Mouse (Mus musculus) CH12.LX (cell line): ENCODE measurements around the gene Atp1a3. TPM values are rescaled to one million over a fixed set of nuclear protein-coding genes. Genes with fewer than 3 reads are reported as not detected.

Experiments used
- DNase-seq: peaks from one replicate; pipeline ENCODE4 v3.0.0-alpha.2; 2013; ENCODE audit errors: extremely low read depth
- H3K27ac ChIP-seq: 2 replicates; pipeline ENCODE4 v1.5.1; 2012; ENCODE audit warnings: low read depth, mild to moderate bottlenecking, control low read depth, moderate library complexity; ENCODE audit not compliant: insufficient read depth
- H3K27me3 ChIP-seq: replicated peaks from 2 replicates; pipeline ENCODE3; 2012; ENCODE audit warnings: inconsistent platforms
- H3K36me3 ChIP-seq, 2 experiments: replicated peaks in 1 of 2; 2 replicates each; pipeline versions ENCODE3 to v1.6.1; 2012; ENCODE audit warnings: inconsistent platforms in 1 of 2, low read length in 1 of 2, mild to moderate bottlenecking in 1 of 2, mixed read lengths in 1 of 2, moderate library complexity in 1 of 2; ENCODE audit not compliant: control insufficient read depth in 1 of 2, insufficient read depth in 1 of 2
- H3K4me1 ChIP-seq, 2 experiments: 2 replicates each; pipeline ENCODE4 v1.6.1; 2012; ENCODE audit warnings: inconsistent platforms in 1 of 2, moderate library complexity in 1 of 2; ENCODE audit not compliant: insufficient read depth in 2 of 2, control insufficient read depth in 1 of 2
- H3K4me2 ChIP-seq: 2 replicates; pipeline ENCODE4 v1.6.1; 2012; ENCODE audit warnings: low read depth, mild to moderate bottlenecking, control low read depth; ENCODE audit not compliant: poor library complexity, insufficient read depth, severe bottlenecking
- H3K4me3 ChIP-seq, 3 experiments: fragments of 150-350 bp in 1 of 3; sonication (generic) in 1 of 3; replicated peaks in 1 of 3; 2 replicates each; pipeline versions ENCODE3 to v1.5.1; 2011 to 2012; ENCODE audit warnings: low read depth in 2 of 3, low read length in 2 of 3, mild to moderate bottlenecking in 2 of 3, moderate library complexity in 2 of 3, control low read depth in 1 of 3, improper control_type of control experiment in 1 of 3, inconsistent platforms in 1 of 3, mixed read lengths in 1 of 3; ENCODE audit not compliant: poor library complexity in 1 of 3
- H3K79me2 ChIP-seq: replicated peaks from 2 replicates; pipeline ENCODE4 v1.6.1; 2012; ENCODE audit warnings: mild to moderate bottlenecking, moderate library complexity; ENCODE audit not compliant: control insufficient read depth, poor library complexity, insufficient read depth, severe bottlenecking; ENCODE audit errors: extremely low read depth
- H3K9ac ChIP-seq: 2 replicates; pipeline ENCODE4 v1.6.1; 2012; ENCODE audit warnings: low read depth, mild to moderate bottlenecking, control low read depth, moderate library complexity; ENCODE audit not compliant: insufficient read depth
- H3K9me3 ChIP-seq: replicated peaks from 2 replicates; pipeline ENCODE3; 2012; ENCODE audit warnings: low read length, inconsistent platforms, mixed read lengths
- BHLHE40 ChIP-seq: IDR thresholded peaks from 2 replicates; pipeline ENCODE4 v1.6.1; 2011; ENCODE audit warnings: mild to moderate bottlenecking, low read depth, low read length, improper control_type of control experiment
- CHD1 ChIP-seq: IDR thresholded peaks from 2 replicates; pipeline ENCODE4 v1.6.1; 2012; ENCODE audit warnings: low read depth, low read length, improper control_type of control experiment, inconsistent platforms
- CTCF ChIP-seq, 2 experiments: IDR thresholded peaks in 1 of 2; conservative IDR thresholded peaks in 1 of 2; 2 replicates each; pipeline ENCODE4 v1.5.1; 2011 to 2012; ENCODE audit warnings: low read depth in 2 of 2, low read length in 2 of 2, improper control_type of control experiment in 1 of 2, inconsistent platforms in 1 of 2, mild to moderate bottlenecking in 1 of 2, moderate library complexity in 1 of 2
- E2F4 ChIP-seq: IDR thresholded peaks from 2 replicates; pipeline ENCODE4 v1.6.1; 2011; ENCODE audit warnings: low read depth, low read length, improper control_type of control experiment; ENCODE audit not compliant: insufficient replicate concordance
- ELF1 ChIP-seq: IDR thresholded peaks from 2 replicates; pipeline ENCODE4 v1.6.1; 2014; ENCODE audit warnings: low read depth, mild to moderate bottlenecking, inconsistent platforms, low read length, improper control_type of control experiment
- EP300 ChIP-seq: IDR thresholded peaks from 2 replicates; pipeline ENCODE4 v1.6.1; 2011; ENCODE audit warnings: low read length, improper control_type of control experiment
- ETS1 ChIP-seq: conservative IDR thresholded peaks from 2 replicates; pipeline ENCODE4 v1.6.1; 2012; ENCODE audit warnings: low read depth, mild to moderate bottlenecking, inconsistent platforms, low read length, improper control_type of control experiment, moderate library complexity
- GABPA ChIP-seq: IDR thresholded peaks from 2 replicates; pipeline ENCODE4 v1.6.1; 2012; ENCODE audit warnings: low read depth, low read length, improper control_type of control experiment, inconsistent platforms; ENCODE audit not compliant: insufficient replicate concordance
- HCFC1 ChIP-seq: IDR thresholded peaks from 2 replicates; pipeline ENCODE4 v1.6.1; 2012; ENCODE audit warnings: low read depth, mild to moderate bottlenecking, inconsistent platforms, low read length, improper control_type of control experiment
- IRF4 ChIP-seq: IDR thresholded peaks from 2 replicates; pipeline ENCODE4 v1.6.1; 2014; ENCODE audit warnings: low read depth, mild to moderate bottlenecking, inconsistent platforms, low read length, improper control_type of control experiment
- MAX ChIP-seq: IDR thresholded peaks from 2 replicates; pipeline ENCODE4 v1.6.1; 2011; ENCODE audit warnings: low read length, improper control_type of control experiment
- MAZ ChIP-seq: IDR thresholded peaks from 2 replicates; pipeline ENCODE4 v1.6.1; 2012; ENCODE audit warnings: low read depth, mild to moderate bottlenecking, inconsistent platforms, low read length, improper control_type of control experiment, moderate library complexity
- MEF2A ChIP-seq: IDR thresholded peaks from 2 replicates; pipeline ENCODE4 v1.6.1; 2014; ENCODE audit warnings: low read depth, mild to moderate bottlenecking, inconsistent platforms, low read length, improper control_type of control experiment, borderline replicate concordance
- MXI1 ChIP-seq: IDR thresholded peaks from 2 replicates; pipeline ENCODE4 v1.6.1; 2011; ENCODE audit warnings: mild to moderate bottlenecking, low read depth, low read length, improper control_type of control experiment
- MYC ChIP-seq: IDR thresholded peaks from 2 replicates; pipeline ENCODE4 v1.6.1; 2011; ENCODE audit warnings: low read depth, mild to moderate bottlenecking, improper control_type of control experiment, low read length
- NELFE ChIP-seq: IDR thresholded peaks from 2 replicates; pipeline ENCODE4 v1.6.1; 2011; ENCODE audit warnings: low read depth, low read length, improper control_type of control experiment
- NRF1 ChIP-seq: IDR thresholded peaks from 2 replicates; pipeline ENCODE4 v1.6.1; 2014; ENCODE audit warnings: low read depth, mild to moderate bottlenecking, inconsistent platforms, low read length, improper control_type of control experiment, moderate library complexity
- PAX5 ChIP-seq: IDR thresholded peaks from 2 replicates; pipeline ENCODE4 v1.6.1; 2012; ENCODE audit warnings: low read length, inconsistent platforms, mixed read lengths
- RAD21 ChIP-seq: IDR thresholded peaks from 2 replicates; pipeline ENCODE4 v1.6.1; 2011; ENCODE audit warnings: low read depth, mild to moderate bottlenecking, low read length, improper control_type of control experiment, moderate library complexity
- SMC3 ChIP-seq: IDR thresholded peaks from 2 replicates; pipeline ENCODE4 v1.6.1; 2011; ENCODE audit warnings: low read depth, low read length, improper control_type of control experiment
- TCF12 ChIP-seq: IDR thresholded peaks from 2 replicates; pipeline ENCODE4 v1.6.1; 2014; ENCODE audit warnings: low read depth, mild to moderate bottlenecking, inconsistent platforms, low read length, improper control_type of control experiment
- UBTF ChIP-seq: IDR thresholded peaks from 2 replicates; pipeline ENCODE4 v1.6.1; 2012; ENCODE audit warnings: low read depth, mild to moderate bottlenecking, inconsistent platforms, low read length, improper control_type of control experiment, moderate library complexity
- USF1 ChIP-seq: IDR thresholded peaks from 2 replicates; pipeline ENCODE4 v1.6.1; 2014; ENCODE audit warnings: low read depth, mild to moderate bottlenecking, inconsistent platforms, low read length, improper control_type of control experiment
- USF2 ChIP-seq: conservative IDR thresholded peaks from 2 replicates; pipeline ENCODE4 v1.6.1; 2011; ENCODE audit warnings: low read depth, low read length, improper control_type of control experiment
- ZKSCAN1 ChIP-seq: IDR thresholded peaks from 2 replicates; pipeline ENCODE4 v1.6.1; 2012; ENCODE audit warnings: low read depth, inconsistent platforms, low read length, improper control_type of control experiment, borderline replicate concordance
- ZMIZ1 ChIP-seq: IDR thresholded peaks from 2 replicates; pipeline ENCODE4 v1.6.1; 2012; ENCODE audit warnings: low read depth, mild to moderate bottlenecking, inconsistent platforms, low read length, improper control_type of control experiment
- dilution Hi-C: fragments of 300-500 bp; cut with MboI; formaldehyde crosslinking; loops from 2 replicates; pipeline ENCODE4 v1.14.3; 2020; ENCODE audit warnings: low sequenced_read_pairs; ENCODE audit not compliant: extremely low pct_unique_long_range_greater_than_20kb, extremely low pct_ligation_motif_present
- in situ Hi-C: fragments of 300-500 bp; cut with MboI; formaldehyde crosslinking; loops from 3 replicates; pipeline ENCODE4 v1.14.3; 2019; ENCODE audit warnings: low sequenced_read_pairs, low pct_ligation_motif_present, low pct_unique_long_range_greater_than_20kb, mixed read lengths
- polyA plus RNA-seq: library from polyadenylated mRNA; unstranded; fragments of >175 nt; gene quantifications from 2 replicates; pipeline ENCODE4 v1.2.1, GENCODE M21; 2012; ENCODE audit warnings: low read depth; ENCODE audit not compliant: insufficient read length
- total RNA-seq, 2 experiments: library from RNA; depleted of rRNA; stranded (reverse); fragments of 300-350 nt in 1 of 2; fragments of >200 nt in 1 of 2; gene quantifications; 2 replicates each; pipeline ENCODE4 v1.2.3; 2012 to 2014

The Atp1a3 gene
- total and polyA plus RNA-seq, 3 experiments = 0.17 to 0.24 TPM; not detected in 1

DNA sequence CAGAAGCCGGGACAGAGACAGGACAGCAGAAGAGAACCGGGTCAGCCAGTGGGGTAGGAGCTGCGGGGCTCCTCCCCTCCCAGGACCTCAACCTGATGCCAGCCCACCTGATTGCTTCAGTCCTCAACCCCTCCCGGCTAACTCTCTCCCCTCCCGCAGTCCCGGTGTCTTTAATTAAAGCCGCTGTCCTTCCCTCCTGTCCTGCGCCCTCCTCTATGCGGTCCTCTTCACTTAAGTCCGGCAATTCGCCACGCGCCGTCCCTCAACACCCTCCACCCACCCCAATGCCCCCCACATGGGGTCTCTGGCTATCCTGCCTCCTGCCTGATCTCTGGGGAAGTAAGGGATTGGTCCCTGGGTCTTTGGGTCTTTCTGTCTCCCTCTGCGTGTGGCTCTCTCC lies 74.1 kb downstream of the Atp1a3 start:
- TF ChIP-seq ZMIZ1 (no peak), CHD1 (no peak), BHLHE40 (no peak), GABPA (no peak), ZKSCAN1 (no peak), EP300 (no peak), MAZ (no peak), NRF1 (no peak), ELF1 (no peak), ETS1 (no peak), USF1 (no peak), E2F4 (no peak), MYC (no peak), MAX (no peak), UBTF (no peak), MXI1 (no peak), PAX5 (no peak)
- TF ChIP-seq, all 38 proteins: peak for 0
- dilution Hi-C loops = no loop called here
- no peak overlapping the region for H3K4me2 ChIP-seq
- peaks cover 13 to 29% of the 10 kb centered on the region in 2 experiments for H3K36me3 ChIP-seq
- no peaks in the 10 kb centered on the region for H3K9me3 ChIP-seq
- H3K79me2 ChIP-seq = no peaks in the 10 kb centered on the region
- peaks cover 9% of the 10 kb centered on the region for H3K27me3 ChIP-seq
- no peak overlapping the region for H3K27ac ChIP-seq
- H3K4me3 ChIP-seq = no peak overlapping the region
- in situ Hi-C loops = no loop called here
- no peak overlapping the region for H3K9ac ChIP-seq
- no peak for DNase-seq
- H3K4me1 ChIP-seq = peaks cover 2 to 3% of the 10 kb centered on the region in 2 experiments; a peak in 1 of 4 replicates

DNA sequence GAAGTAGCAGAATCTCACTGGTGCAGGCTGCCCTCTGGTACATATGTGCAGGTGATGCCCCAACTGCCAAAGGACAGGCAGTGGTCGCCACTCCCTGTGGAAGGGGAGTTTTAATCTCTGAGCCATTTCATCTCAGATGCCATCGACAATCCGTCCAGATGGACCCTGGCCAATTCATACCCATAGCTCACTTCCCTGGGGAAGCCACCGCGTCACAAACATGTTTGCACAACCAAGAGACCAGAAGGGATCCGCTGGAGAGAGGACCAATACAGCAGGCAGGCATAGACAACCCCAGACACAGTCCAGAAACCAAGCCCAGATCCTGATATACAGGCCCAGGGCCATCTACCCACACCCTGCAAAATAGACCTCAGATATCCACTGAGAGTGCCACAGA lies 75.3 kb downstream of the Atp1a3 start:
- peaks cover 0 to 3% of the 10 kb centered on the region in 2 experiments; a peak in 1 of 4 replicates for H3K4me1 ChIP-seq

More for the DNA sequence above, 75.3 kb downstream of the Atp1a3 start:
- no peak overlapping the region for H3K9ac ChIP-seq
- H3K9me3 ChIP-seq = no peaks in the 10 kb centered on the region
- DNase-seq = no peak
- dilution Hi-C loops (no loop called here), in situ Hi-C loops (no loop called here)
- no peak overlapping the region for H3K27ac ChIP-seq
- H3K4me3 ChIP-seq = no peak overlapping the region
- no peaks in the 10 kb centered on the region for H3K79me2 ChIP-seq
- no peak overlapping the region for H3K4me2 ChIP-seq
- no peak for TF ChIP-seq NELFE
- TF ChIP-seq USF2 = no peak
- no peak for TF ChIP-seq ZKSCAN1
- no peak for TF ChIP-seq EP300
- no peak for TF ChIP-seq IRF4
- no peak for TF ChIP-seq HCFC1
- TF ChIP-seq PAX5 = no peak
- no peak for TF ChIP-seq CHD1
- TF ChIP-seq RAD21 = no peak
- no peak for TF ChIP-seq MEF2A
- TF ChIP-seq UBTF = no peak
- TF ChIP-seq E2F4 = no peak
- TF ChIP-seq CTCF (conservative IDR thresholded peaks at IDR 0.05 in 1 of 2, IDR thresholded peaks at IDR 0.05 in 1 of 2; ENCODE audit: low read depth in 2 of 2, low read length in 2 of 2) = no peak
- no peak for TF ChIP-seq TCF12
- no peak for TF ChIP-seq SMC3
- TF ChIP-seq MXI1 = no peak
- no peak for TF ChIP-seq USF1
- H3K27me3 ChIP-seq = peaks cover 9% of the 10 kb centered on the region
- H3K36me3 ChIP-seq = peaks cover 22 to 40% of the 10 kb centered on the region in 2 experiments
